Mouse (Mus musculus): ENCODE data around the gene Tmco4. TPM values are rescaled to one million over a fixed set of nuclear protein-coding genes. Genes with fewer than 3 reads are reported as not detected.
A peak's percentile ranks its signal among the peaks of the same experiment; 100 is the strongest.

The Tmco4 gene
- polyA plus RNA-seq (2014; fragmentation: Nextera tagmentation; extraction: Ambion mirVana) = 3.0 TPM in 2 replicates

DNA sequence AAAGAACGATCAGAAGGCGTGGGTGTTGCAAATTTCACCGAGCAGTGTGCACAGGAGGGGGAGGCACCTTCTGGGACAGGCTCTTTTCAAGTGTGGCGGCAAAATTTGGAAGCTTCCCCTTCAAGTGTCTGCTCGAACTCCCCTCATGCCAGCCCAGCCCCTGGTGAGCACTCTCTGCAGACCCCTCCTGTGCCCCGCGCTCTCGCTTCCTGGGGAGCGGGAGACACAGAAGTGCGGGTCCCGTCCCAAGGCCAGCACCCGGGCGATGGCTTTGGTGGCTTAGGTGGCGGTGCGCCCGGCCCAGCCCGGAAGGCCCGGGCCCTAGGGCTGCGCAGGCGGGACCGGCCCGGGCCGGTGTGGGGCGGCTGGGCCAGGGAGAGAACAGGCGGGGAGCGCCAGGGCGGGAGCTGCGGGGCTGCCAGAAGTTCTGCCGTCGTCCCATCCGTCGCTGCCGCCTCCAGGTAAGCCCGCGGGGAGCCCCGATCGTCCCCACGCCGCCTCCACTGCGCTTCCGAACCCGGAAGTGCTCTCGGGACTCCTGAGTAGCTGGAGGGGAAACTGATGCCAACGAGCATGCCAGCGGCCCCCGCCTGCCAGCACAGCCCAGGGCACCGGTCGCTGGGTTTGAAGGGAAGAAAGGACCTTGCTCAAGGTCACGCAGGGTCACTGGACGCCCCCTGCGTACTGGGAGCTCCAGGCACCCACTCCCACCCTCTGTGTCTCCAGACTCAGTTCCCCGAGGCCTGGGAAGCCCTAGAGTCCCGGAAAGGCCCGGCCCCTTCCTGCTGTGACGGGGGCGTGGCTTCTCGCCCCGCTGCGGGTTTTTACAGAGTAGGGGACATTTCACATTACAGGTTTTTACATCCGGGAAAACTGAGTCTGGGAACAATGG lies at the start of gene Tmco4:
Gene Tmco4, plus strand, starts transcription at position 62 of the 892 bp plus-strand sequence.
- Histone ChIP-seq H3K4me3 (ENCODE audit: low read depth, low read length) (peak within 1 kb of the TSS; percentile 71), H3K36me3 (ENCODE audit: control insufficient read depth, insufficient read depth, low read length) (no peaks in the 10 kb centered on the region)
- peak; percentile 69 for ATAC-seq (replicated peaks; ENCODE audit: insufficient number of reproducible peaks, low FRiP score, low TSS enrichment)

DNA sequence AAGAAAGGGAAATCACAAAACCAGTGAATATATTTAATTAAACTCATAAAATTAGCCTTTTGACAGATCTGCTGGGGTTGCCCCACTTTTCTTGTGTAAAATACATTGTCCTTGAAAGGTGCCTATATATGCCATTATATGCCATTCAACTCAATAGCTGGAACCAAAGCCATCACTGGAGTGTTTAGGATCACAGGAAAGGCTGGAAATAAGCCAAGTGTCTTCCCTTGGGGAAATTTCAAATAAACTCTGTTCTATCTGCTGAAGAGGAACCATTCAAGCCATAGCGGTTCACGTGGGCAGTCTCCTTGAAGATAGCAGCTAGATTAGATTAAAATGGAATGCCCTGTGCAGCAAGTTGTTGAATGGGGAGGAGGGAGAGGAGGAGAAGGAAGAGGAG lies 47.1 kb upstream of the Tmco4 start:
- H3K36me3 ChIP-seq (ENCODE audit: control insufficient read depth, insufficient read depth, low read length) = no peaks in the 10 kb centered on the region
- H3K9ac ChIP-seq (ENCODE audit: low read depth, low read length) = no peak overlapping the region
- 33% methylated on average over 2 of the region's 2 CpGs for WGBS (ENCODE audit: insufficient replicate concordance)
- H3K27ac ChIP-seq (ENCODE audit: low read depth, low read length) = no peak overlapping the region
- H3K4me2 ChIP-seq = no peak overlapping the region
- H3K9me3 ChIP-seq (replicated peaks; ENCODE audit: control insufficient read depth, low read length) = no peaks in the 10 kb centered on the region
- H3K27me3 ChIP-seq (ENCODE audit: control insufficient read depth, insufficient read depth, low read length) = peaks cover 5% of the 10 kb centered on the region; the same call in 1 of the 2 replicates
- no peak for ATAC-seq (replicated peaks; ENCODE audit: insufficient number of reproducible peaks, low FRiP score, low TSS enrichment)
- no peak overlapping the region for H3K4me3 ChIP-seq (ENCODE audit: low read depth, low read length)
- no peaks in the 10 kb centered on the region for H3K4me1 ChIP-seq (ENCODE audit: control insufficient read depth, insufficient read depth, low read length)

More for the DNA sequence above, at the start of gene Tmco4:
- WGBS (ENCODE audit: insufficient replicate concordance) = 2% methylated on average over 51 of the region's 60 CpGs
- H3K27ac ChIP-seq (ENCODE audit: low read depth, low read length) = peak within 1 kb of the TSS; percentile 86
- H3K4me1 ChIP-seq (ENCODE audit: control insufficient read depth, insufficient read depth, low read length) = peaks cover 9% of the 10 kb centered on the region; the same call in 1 of the 2 replicates
- H3K9me3 ChIP-seq (replicated peaks; ENCODE audit: control insufficient read depth, low read length) = no peaks in the 10 kb centered on the region
- no peaks in the 10 kb centered on the region for H3K27me3 ChIP-seq (ENCODE audit: control insufficient read depth, insufficient read depth, low read length)
- peak within 1 kb of the TSS; percentile 94 for H3K9ac ChIP-seq (ENCODE audit: low read depth, low read length)
- peak within 1 kb of the TSS; percentile 99 for H3K4me2 ChIP-seq

DNA sequence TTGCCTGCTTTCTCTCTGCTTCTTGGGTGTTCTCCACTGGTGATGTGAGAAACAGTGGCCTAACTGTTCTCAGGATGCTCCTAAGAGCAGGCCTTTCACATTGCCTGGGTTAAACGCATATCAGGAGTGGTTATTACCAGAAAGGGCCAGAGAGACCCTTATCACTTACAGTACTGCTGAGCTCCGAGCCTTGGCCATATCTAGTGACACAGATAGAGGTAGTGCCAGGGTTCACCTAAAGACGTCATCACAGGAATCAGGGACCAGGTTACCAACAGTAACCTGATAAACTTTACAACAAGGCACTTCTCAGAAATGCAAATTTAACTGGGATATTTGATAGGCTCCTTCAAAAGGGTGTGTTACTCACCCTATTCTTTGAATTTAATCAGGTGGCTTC lies 38.8 kb upstream of the Tmco4 start:
- H3K27me3 ChIP-seq (ENCODE audit: control insufficient read depth, insufficient read depth, low read length) = no peaks in the 10 kb centered on the region
- no peak for ATAC-seq (replicated peaks; ENCODE audit: insufficient number of reproducible peaks, low FRiP score, low TSS enrichment)
- no peak overlapping the region for H3K27ac ChIP-seq (ENCODE audit: low read depth, low read length)
- no peaks in the 10 kb centered on the region for H3K9me3 ChIP-seq (replicated peaks; ENCODE audit: control insufficient read depth, low read length)
- 30% methylated on average over 3 of the region's 3 CpGs for WGBS (ENCODE audit: insufficient replicate concordance)
- H3K4me2 ChIP-seq = no peak overlapping the region
- no peak overlapping the region for H3K4me3 ChIP-seq (ENCODE audit: low read depth, low read length)
- H3K36me3 ChIP-seq (ENCODE audit: control insufficient read depth, insufficient read depth, low read length) = no peaks in the 10 kb centered on the region
- no peak overlapping the region for H3K9ac ChIP-seq (ENCODE audit: low read depth, low read length)
- H3K4me1 ChIP-seq (ENCODE audit: control insufficient read depth, insufficient read depth, low read length) = no peaks in the 10 kb centered on the region

DNA sequence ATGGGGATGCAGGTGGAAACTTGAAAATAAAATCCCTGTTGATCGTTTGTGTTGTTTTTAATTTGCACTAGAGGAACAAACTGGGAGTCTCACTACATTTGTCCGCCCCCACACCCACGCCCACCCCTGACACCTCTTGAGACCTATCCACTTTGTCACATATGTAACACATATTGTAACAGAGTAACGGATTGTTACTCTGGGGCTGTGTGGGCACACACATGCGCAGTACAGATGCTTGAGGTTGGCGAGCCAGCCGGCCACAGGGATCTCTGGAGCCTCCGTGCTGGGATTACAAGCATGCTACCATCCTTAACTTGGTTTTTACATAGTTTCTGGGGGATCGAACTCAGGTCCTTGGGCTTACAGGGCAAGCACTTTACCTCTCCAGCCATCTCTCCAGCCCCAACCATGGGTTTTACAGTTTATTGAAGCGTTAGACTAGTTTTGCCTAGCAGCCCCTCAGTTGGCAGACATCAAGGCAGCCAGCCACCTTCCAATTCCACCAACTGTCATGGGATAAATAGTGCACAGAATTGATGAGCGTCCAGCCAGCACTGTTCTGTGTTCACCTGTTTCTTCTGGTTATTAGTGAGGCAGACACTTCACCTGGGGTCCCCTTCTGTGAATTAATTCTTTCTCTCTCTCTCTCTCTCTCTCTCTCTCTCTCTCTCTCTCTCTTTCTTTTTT lies 38.1 kb upstream of the Tmco4 start:
- no peaks in the 10 kb centered on the region for H3K36me3 ChIP-seq (ENCODE audit: control insufficient read depth, insufficient read depth, low read length)
- ATAC-seq (replicated peaks; ENCODE audit: insufficient number of reproducible peaks, low FRiP score, low TSS enrichment) = no peak

DNA sequence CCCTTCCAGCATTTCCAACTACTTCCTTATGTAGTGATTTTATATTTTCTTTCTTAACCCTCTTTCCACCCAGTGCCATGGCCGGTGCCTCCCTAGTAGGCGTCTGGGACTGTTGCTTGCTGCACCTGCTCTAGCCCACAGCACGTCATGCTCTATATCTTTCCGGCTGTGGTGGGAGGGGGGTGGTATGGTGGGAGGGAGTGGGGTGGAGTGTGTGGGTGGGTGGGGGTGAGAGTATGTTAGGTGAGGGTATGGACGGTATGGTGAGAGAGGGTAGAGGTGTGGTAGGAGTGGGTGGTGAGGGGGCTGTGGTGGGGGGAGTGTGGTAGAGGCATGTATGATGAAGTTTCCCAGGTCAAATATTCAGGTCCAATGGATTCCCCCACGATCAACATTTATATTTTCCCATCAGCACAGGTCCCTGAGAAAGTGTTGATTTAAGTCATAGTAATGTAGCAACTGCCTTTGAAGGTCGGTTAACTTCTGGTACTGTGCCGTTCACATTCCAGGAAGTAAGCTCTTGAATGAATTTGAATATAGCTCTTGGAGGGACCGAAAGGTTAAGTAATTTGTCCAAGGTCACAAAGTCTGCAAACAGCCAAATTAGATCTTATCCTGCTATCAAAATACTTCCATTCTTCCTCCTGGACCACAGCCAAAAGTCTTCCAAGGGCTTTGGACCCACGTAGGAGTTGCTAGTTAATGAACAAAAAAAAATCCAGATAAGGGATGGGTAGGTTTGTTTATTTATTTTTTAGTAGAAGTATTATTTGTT lies 34.0 kb upstream of the Tmco4 start:
- H3K9ac ChIP-seq (ENCODE audit: low read depth, low read length) = no peak overlapping the region
- H3K9me3 ChIP-seq (replicated peaks; ENCODE audit: control insufficient read depth, low read length) = no peaks in the 10 kb centered on the region
- H3K4me1 ChIP-seq (ENCODE audit: control insufficient read depth, insufficient read depth, low read length) = no peaks in the 10 kb centered on the region
- WGBS (ENCODE audit: insufficient replicate concordance) = 65% methylated on average over 10 of the region's 10 CpGs
- H3K4me3 ChIP-seq (ENCODE audit: low read depth, low read length) = no peak overlapping the region
- H3K4me2 ChIP-seq = no peak overlapping the region
- no peak for ATAC-seq (replicated peaks; ENCODE audit: insufficient number of reproducible peaks, low FRiP score, low TSS enrichment)
- no peaks in the 10 kb centered on the region for H3K36me3 ChIP-seq (ENCODE audit: control insufficient read depth, insufficient read depth, low read length)
- no peak overlapping the region for H3K27ac ChIP-seq (ENCODE audit: low read depth, low read length)
- H3K27me3 ChIP-seq (ENCODE audit: control insufficient read depth, insufficient read depth, low read length) = no peaks in the 10 kb centered on the region

More for the DNA sequence above, 38.1 kb upstream of the Tmco4 start:
- Histone ChIP-seq H3K9ac (ENCODE audit: low read depth, low read length) (no peak overlapping the region), H3K4me3 (ENCODE audit: low read depth, low read length) (no peak overlapping the region), H3K27ac (ENCODE audit: low read depth, low read length) (no peak overlapping the region), H3K4me2 (no peak overlapping the region), H3K9me3 (replicated peaks; ENCODE audit: control insufficient read depth, low read length) (no peaks in the 10 kb centered on the region), H3K4me1 (ENCODE audit: control insufficient read depth, insufficient read depth, low read length) (no peaks in the 10 kb centered on the region), H3K27me3 (ENCODE audit: control insufficient read depth, insufficient read depth, low read length) (no peaks in the 10 kb centered on the region)
- 77% methylated on average over 11 of the region's 11 CpGs for WGBS (ENCODE audit: insufficient replicate concordance)

DNA sequence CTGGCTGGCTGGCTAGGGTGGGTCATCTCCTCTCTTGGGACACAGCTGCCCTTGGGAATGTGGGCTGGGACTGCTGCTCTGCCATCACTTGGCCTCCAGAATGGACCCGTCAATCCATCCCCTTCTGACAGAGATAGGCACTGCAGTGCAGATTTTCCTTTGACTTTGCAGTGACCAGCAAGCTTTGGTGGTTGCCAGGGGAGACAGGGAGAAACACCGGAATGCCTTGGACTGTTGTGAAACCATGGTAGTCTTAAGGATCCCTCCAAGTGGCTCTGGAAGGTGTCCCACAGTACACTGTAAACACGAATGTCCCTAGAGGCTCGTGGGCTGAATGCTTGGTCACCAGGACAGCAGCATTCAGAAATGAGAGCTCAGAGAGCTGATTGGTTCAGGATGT lies 33.2 kb upstream of the Tmco4 start:
- ATAC-seq (replicated peaks; ENCODE audit: insufficient number of reproducible peaks, low FRiP score, low TSS enrichment) = no peak
- Histone ChIP-seq H3K4me3 (ENCODE audit: low read depth, low read length) (no peak overlapping the region), H3K36me3 (ENCODE audit: control insufficient read depth, insufficient read depth, low read length) (no peaks in the 10 kb centered on the region), H3K27me3 (ENCODE audit: control insufficient read depth, insufficient read depth, low read length) (no peaks in the 10 kb centered on the region), H3K4me1 (ENCODE audit: control insufficient read depth, insufficient read depth, low read length) (no peaks in the 10 kb centered on the region), H3K9me3 (replicated peaks; ENCODE audit: control insufficient read depth, low read length) (no peaks in the 10 kb centered on the region), H3K4me2 (no peak overlapping the region), H3K9ac (ENCODE audit: low read depth, low read length) (no peak overlapping the region), H3K27ac (ENCODE audit: low read depth, low read length) (no peak overlapping the region)
- 63% methylated on average over 4 of the region's 4 CpGs for WGBS (ENCODE audit: insufficient replicate concordance)

DNA sequence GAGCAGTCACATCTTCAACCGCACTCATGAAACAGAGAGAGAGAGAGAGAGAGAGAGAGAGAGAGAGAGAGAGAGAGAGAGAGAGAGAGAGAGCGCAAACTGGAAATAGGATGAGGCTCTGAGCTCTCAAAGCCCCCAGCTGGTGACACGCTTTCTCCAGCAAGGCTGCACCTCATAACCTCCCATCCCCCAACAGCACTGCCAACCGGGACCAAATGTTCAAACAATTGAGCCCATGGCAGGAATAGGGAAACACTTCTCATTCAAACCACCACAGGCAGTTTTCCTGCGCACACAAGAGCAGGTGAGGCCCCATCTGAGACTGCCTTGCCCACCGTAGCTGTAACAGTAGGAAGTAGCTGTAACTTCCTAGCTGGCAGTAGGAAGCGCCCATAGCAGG lies 31.3 kb upstream of the Tmco4 start:
- 30% methylated on average over 7 of the region's 7 CpGs for WGBS (ENCODE audit: insufficient replicate concordance)
- Histone ChIP-seq H3K9me3 (replicated peaks; ENCODE audit: control insufficient read depth, low read length) (no peaks in the 10 kb centered on the region), H3K27me3 (ENCODE audit: control insufficient read depth, insufficient read depth, low read length) (no peaks in the 10 kb centered on the region), H3K4me2 (no peak overlapping the region), H3K27ac (ENCODE audit: low read depth, low read length) (no peak overlapping the region), H3K4me3 (ENCODE audit: low read depth, low read length) (no peak overlapping the region), H3K9ac (ENCODE audit: low read depth, low read length) (no peak overlapping the region), H3K36me3 (ENCODE audit: control insufficient read depth, insufficient read depth, low read length) (no peaks in the 10 kb centered on the region), H3K4me1 (ENCODE audit: control insufficient read depth, insufficient read depth, low read length) (no peaks in the 10 kb centered on the region)
- ATAC-seq (replicated peaks; ENCODE audit: insufficient number of reproducible peaks, low FRiP score, low TSS enrichment) = no peak

DNA sequence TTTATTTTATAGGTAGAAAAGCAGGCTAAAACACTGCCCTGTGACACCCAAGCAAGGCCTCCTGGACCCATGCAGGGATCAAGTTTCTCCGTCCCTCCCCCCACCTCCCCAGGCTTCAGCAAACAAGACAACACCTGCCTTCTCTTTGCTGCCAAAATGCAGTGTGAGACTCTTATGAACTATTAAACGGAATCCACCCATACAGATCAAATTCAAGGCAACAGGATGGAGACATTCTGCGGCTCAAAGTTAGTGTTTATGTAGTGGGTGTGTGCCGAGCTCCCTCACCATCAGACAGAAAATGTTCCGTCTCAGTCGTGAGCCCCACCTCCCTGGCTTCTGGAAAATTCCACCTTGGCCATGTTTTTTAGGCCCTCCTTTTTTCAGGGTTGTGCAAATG lies 30.7 kb upstream of the Tmco4 start:
- no peak overlapping the region for H3K27ac ChIP-seq (ENCODE audit: low read depth, low read length)
- 52% methylated on average over 6 of the region's 6 CpGs for WGBS (ENCODE audit: insufficient replicate concordance)
- H3K4me2 ChIP-seq = no peak overlapping the region
- H3K9me3 ChIP-seq (replicated peaks; ENCODE audit: control insufficient read depth, low read length) = no peaks in the 10 kb centered on the region
- H3K36me3 ChIP-seq (ENCODE audit: control insufficient read depth, insufficient read depth, low read length) = no peaks in the 10 kb centered on the region
- no peaks in the 10 kb centered on the region for H3K27me3 ChIP-seq (ENCODE audit: control insufficient read depth, insufficient read depth, low read length)
- ATAC-seq (replicated peaks; ENCODE audit: insufficient number of reproducible peaks, low FRiP score, low TSS enrichment) = no peak
- H3K4me1 ChIP-seq (ENCODE audit: control insufficient read depth, insufficient read depth, low read length) = no peaks in the 10 kb centered on the region
- no peak overlapping the region for H3K9ac ChIP-seq (ENCODE audit: low read depth, low read length)
- no peak overlapping the region for H3K4me3 ChIP-seq (ENCODE audit: low read depth, low read length)
